Mouse (Mus musculus) fat pad, adult 2 months (tissue): ENCODE results near the gene Nr6a1.

ENCODE experiments used
- DNase-seq: peaks from one replicate; pipeline ENCODE4 v3.0.0-alpha.2; 2011; ENCODE audit warnings: low read depth, low spot score; ENCODE audit errors: extremely low read depth

Gene Nr6a1

GRCm38 (mm10) chr2:38785113-38785512 is 142.4 kb downstream of the Nr6a1 start:
- no peak for DNase-seq

GRCm38 (mm10) chr2:38784396-38784795 is 143.1 kb downstream of the Nr6a1 start:
- no peak for DNase-seq

- no peak for DNase-seq
Measured at GRCm38 (mm10) chr2:38783364-38783763, 144.1 kb downstream of the Nr6a1 start.

- DNase-seq = no peak
Measured at GRCm38 (mm10) chr2:38782731-38783130, 144.8 kb downstream of the Nr6a1 start.

GRCm38 (mm10) chr2:38781945-38782720 is 145.4 kb downstream of the Nr6a1 start:
- DNase-seq = no peak

GRCm38 (mm10) chr2:38779939-38780338 is 147.5 kb downstream of the Nr6a1 start:
- DNase-seq = no peak

- DNase-seq = no peak
Measured at GRCm38 (mm10) chr2:38777326-38777725, 150.2 kb downstream of the Nr6a1 start.

GRCm38 (mm10) chr2:38774936-38775335 is 152.6 kb downstream of the Nr6a1 start:
- DNase-seq = no peak

GRCm38 (mm10) chr2:38771478-38771797 is 156.1 kb downstream of the Nr6a1 start:
- DNase-seq = no peak

- DNase-seq = no peak
Measured at GRCm38 (mm10) chr2:38770772-38771477, 156.6 kb downstream of the Nr6a1 start.

GRCm38 (mm10) chr2:38767177-38767931 is 160.1 kb downstream of the Nr6a1 start:
- DNase-seq = peak; percentile 90

- peak; percentile 84 for DNase-seq
Measured at GRCm38 (mm10) chr2:38739847-38740246, 187.6 kb downstream of the Nr6a1 start.

GRCm38 (mm10) chr2:38739410-38739809 is 188.1 kb downstream of the Nr6a1 start:
- no peak for DNase-seq

- DNase-seq = no peak
Measured at GRCm38 (mm10) chr2:38738601-38739301, 188.7 kb downstream of the Nr6a1 start.

GRCm38 (mm10) chr2:38735740-38736139 is 191.7 kb downstream of the Nr6a1 start:
- DNase-seq = no peak

- DNase-seq = no peak
Measured at GRCm38 (mm10) chr2:38734721-38735120, 192.8 kb downstream of the Nr6a1 start.

- no peak for DNase-seq
Measured at GRCm38 (mm10) chr2:38730331-38730827, 197.1 kb downstream of the Nr6a1 start.

- DNase-seq = no peak
Measured at GRCm38 (mm10) chr2:38725427-38725826, 202.1 kb downstream of the Nr6a1 start.

GRCm38 (mm10) chr2:38723378-38723777 is 204.1 kb downstream of the Nr6a1 start:
- no peak for DNase-seq

- no peak for DNase-seq
Measured at GRCm38 (mm10) chr2:38722076-38722475, 205.4 kb downstream of the Nr6a1 start.

- no peak for DNase-seq
Measured at GRCm38 (mm10) chr2:38720661-38721060, 206.8 kb downstream of the Nr6a1 start.
